Comparison of ENCODE assay signal across 9 mouse cellular contexts in the genomic region with DNA sequence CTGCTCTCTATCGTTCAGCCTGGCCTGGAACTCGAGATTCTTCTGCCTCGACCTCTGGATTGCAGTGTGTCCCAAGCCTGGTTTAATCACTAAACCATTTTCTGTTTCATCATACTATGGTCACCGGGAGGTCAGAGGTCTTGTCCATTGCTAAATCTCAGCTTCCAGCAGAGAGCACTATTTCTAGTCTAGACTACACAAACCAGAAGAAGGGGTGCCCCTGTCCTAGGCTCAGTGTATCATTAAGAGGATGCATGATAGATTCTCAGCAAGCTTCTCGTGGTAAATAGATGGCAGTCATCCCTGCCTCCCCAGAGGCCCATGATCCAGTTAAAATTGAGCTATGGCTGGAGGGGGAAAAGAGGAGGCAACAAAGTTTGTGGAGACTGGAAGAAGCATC. TPM values are rescaled to one million over a fixed set of nuclear protein-coding genes. Genes with fewer than 3 reads are reported as not detected.
A peak's percentile ranks its signal among the peaks of the same experiment; 100 is the strongest.
DNase-seq lines count a peak whose midpoint lies in the region; ATAC-seq and TF ChIP-seq lines count a peak whose summit lies in the region.
"Had no signal": no experiment of that assay in that cellular context is flagged by ENCODE, and none has a peak within 500 bp of the region (broad histone marks: within the 10 kb centered on the region; RNA-seq: fewer than 3 reads in every experiment).

No protein-coding gene starts in this region.

- WGBS in cerebellum, adult 2 months: 81% methylated on average over 5 of the region's 5 CpGs
- WGBS in hindbrain, embryonic 14.5 days: 81% methylated on average over 5 of the region's 5 CpGs
- WGBS in liver, embryonic 15.5 days (ENCODE audit: insufficient replicate concordance): 54% methylated on average over 5 of the region's 5 CpGs

- TF ChIP-seq CTCF in cerebellum, adult 2 months (IDR thresholded peaks at IDR 0.05; ENCODE audit: borderline replicate concordance, insufficient read depth, low read depth, low read length): no peak
- TF ChIP-seq CTCF in Patski (IDR thresholded peaks at IDR 0.05): no peak

- H3K27me3 ChIP-seq in cerebellum, adult 2 months (ENCODE audit: control insufficient read depth, insufficient read depth, low read length): no peaks in the 10 kb centered on the region
- H3K27me3 ChIP-seq in Patski: no peaks in the 10 kb centered on the region
- H3K27me3 ChIP-seq in hindbrain, embryonic 14.5 days (ENCODE audit: control insufficient read depth, insufficient read depth, low read length): no peaks in the 10 kb centered on the region
- H3K27me3 ChIP-seq in liver, embryonic 15.5 days: no peaks in the 10 kb centered on the region

- H3K4me3 ChIP-seq in cerebellum, adult 2 months (replicated peaks; ENCODE audit: insufficient read depth, low read depth, low read length): no peak overlapping the region
- H3K4me3 ChIP-seq in hindbrain, embryonic 14.5 days (replicated peaks; ENCODE audit: low read length): peak overlapping the region; percentile 83
- peak overlapping the region; percentile 97 for H3K4me3 ChIP-seq in liver, embryonic 15.5 days (replicated peaks)

- CTCF ChIA-PET in Patski (lab: Charles Lee): interaction anchor here (0.8 to 2.6 kb wide), 4 partner anchors 10 to 46 kb away, joined by 3 to 5 read pairs (median 4); a partner anchor contains a TSS

- DNase-seq in cerebellum, adult 2 months: no peak
- DNase-seq in Patski (ENCODE audit: low read depth, low spot score): no peak
- DNase-seq in hindbrain, embryonic 14.5 days (ENCODE audit: low spot score): no peak
- DNase-seq in frontal cortex, postnatal 10 days (ENCODE audit: low spot score in 2 of 2): no peak
- DNase-seq in layer of hippocampus, postnatal 10 days (ENCODE audit: low spot score in 2 of 2): no peak

- TF ChIP-seq POLR2A in cerebellum, adult 2 months (IDR thresholded peaks at IDR 0.05; ENCODE audit: borderline replicate concordance, insufficient read depth, low read length): no peak

- H3K4me2 ChIP-seq in hindbrain, embryonic 14.5 days (replicated peaks): peak overlapping the region; percentile 72
- H3K4me2 ChIP-seq in liver, embryonic 15.5 days: peak overlapping the region; percentile 82

- peak overlapping the region; percentile 79; the same call in 1 of the 2 replicates for H3K9ac ChIP-seq in hindbrain, embryonic 14.5 days
- peak overlapping the region; percentile 88; the same call in 1 of the 2 replicates for H3K9ac ChIP-seq in liver, embryonic 15.5 days

- POLR2A ChIA-PET in Patski (lab: Charles Lee): interaction anchor here (0.6 to 1.8 kb wide), 7 partner anchors 8 to 500 kb away, joined by 3 to 6 read pairs (median 3); a partner anchor contains a TSS

- H3K9me3 ChIP-seq in hindbrain, embryonic 14.5 days (ENCODE audit: control insufficient read depth, low read length): no peaks in the 10 kb centered on the region
- H3K9me3 ChIP-seq in liver, embryonic 15.5 days (replicated peaks): no peaks in the 10 kb centered on the region

- in situ Hi-C loops in Patski (cut with MboI; ENCODE audit: low pct_unique_long_range_greater_than_20kb): no loop called here

- ATAC-seq in cerebellum, adult (ENCODE audit: insufficient number of reproducible peaks, low FRiP score, low TSS enrichment): no peak
- ATAC-seq in Patski: peak; percentile 45
- ATAC-seq in hindbrain, embryonic 14.5 days (ENCODE audit: low FRiP score): no peak
- peak; percentile 29 for ATAC-seq in liver, embryonic 15.5 days (ENCODE audit: insufficient read depth)
- ATAC-seq in erythroid progenitor cell, adult 5-6 weeks (replicated peaks; ENCODE audit: low FRiP score, poor library complexity, severe bottlenecking): no peak

- H3K27ac ChIP-seq in cerebellum, adult 2 months (ENCODE audit: insufficient read depth, low read length): peak overlapping the region; percentile 14; the same call in 1 of the 2 replicates
- H3K27ac ChIP-seq in hindbrain, embryonic 14.5 days: peak overlapping the region; percentile 86
- H3K27ac ChIP-seq in liver, embryonic 15.5 days (replicated peaks): peak overlapping the region; percentile 94

- peaks cover 14% of the 10 kb centered on the region for H3K4me1 ChIP-seq in cerebellum, adult 2 months (ENCODE audit: control insufficient read depth, insufficient read depth, low read length)
- peaks cover 15% of the 10 kb centered on the region for H3K4me1 ChIP-seq in hindbrain, embryonic 14.5 days (replicated peaks; ENCODE audit: control insufficient read depth, insufficient read depth, low read length)
- H3K4me1 ChIP-seq in liver, embryonic 15.5 days (replicated peaks): peaks cover 62% of the 10 kb centered on the region

- H3K36me3 ChIP-seq in hindbrain, embryonic 14.5 days (replicated peaks; ENCODE audit: control insufficient read depth, insufficient read depth): peaks cover 60% of the 10 kb centered on the region
- H3K36me3 ChIP-seq in liver, embryonic 15.5 days (replicated peaks): peaks cover 31% of the 10 kb centered on the region

RNA-seq across cellular contexts. Expression of a gene that starts 0.5 kb away (rescaled TPM):
- polyA plus RNA-seq in cerebellum, adult 2 months (2012; rRNA removed): 69.7 and 71.6 TPM in 2 replicates
- polyA plus RNA-seq in Patski (2021): 57.6 TPM
- 105 and 113 TPM in 2 replicates for polyA plus RNA-seq in hindbrain, embryonic 14.5 days (2014; fragmentation: Nextera tagmentation; extraction: Ambion mirVana)
- polyA plus RNA-seq in liver, embryonic 15.5 days (2015; fragmentation: Nextera tagmentation; extraction: Ambion mirVana): 28.4 and 28.7 TPM in 2 replicates
- total RNA-seq in erythroid progenitor cell, adult 5-6 weeks (2015; ENCODE audit: low replicate concordance): 13.4 and 15.9 TPM in 2 replicates
- 3.5 and 4.7 TPM in 2 replicates for total RNA-seq in erythroid progenitor cell, adult 5-6 weeks (2017; ENCODE audit: low replicate concordance)
- total RNA-seq in layer of hippocampus, postnatal 10 days (2021): 10 to 100 TPM; 59.9 to 72.1 TPM

RNA-seq across cellular contexts. Expression of a gene that starts 3.3 kb away (rescaled TPM):
- polyA plus RNA-seq in cerebellum, adult 2 months (2012; rRNA removed): 1.3 TPM in 1 of 2 replicates, not detected in the other
- polyA plus RNA-seq in Patski (2021): 0.21 TPM
- polyA plus RNA-seq in hindbrain, embryonic 14.5 days (2014; fragmentation: Nextera tagmentation; extraction: Ambion mirVana): 1.4 TPM in 1 of 2 replicates, not detected in the other
- polyA plus RNA-seq in liver, embryonic 15.5 days (2015; fragmentation: Nextera tagmentation; extraction: Ambion mirVana): 0.45 TPM in 1 of 2 replicates, not detected in the other
- total RNA-seq in erythroid progenitor cell, adult 5-6 weeks (2015; ENCODE audit: low replicate concordance): not detected in 2 replicates
- total RNA-seq in erythroid progenitor cell, adult 5-6 weeks (2017; ENCODE audit: low replicate concordance): not detected in 2 replicates
- total RNA-seq in layer of hippocampus, postnatal 10 days (2021): not detected
- total RNA-seq: heart, postnatal 10 days had no signal

RNA-seq across cellular contexts. Expression of a gene that starts 9.5 kb away (rescaled TPM):
- 98.0 and 102 TPM in 2 replicates for polyA plus RNA-seq in cerebellum, adult 2 months (2012; rRNA removed)
- polyA plus RNA-seq in Patski (2021): 104 TPM
- polyA plus RNA-seq in hindbrain, embryonic 14.5 days (2014; fragmentation: Nextera tagmentation; extraction: Ambion mirVana): 119 and 136 TPM in 2 replicates
- 55.6 and 58.5 TPM in 2 replicates for polyA plus RNA-seq in liver, embryonic 15.5 days (2015; fragmentation: Nextera tagmentation; extraction: Ambion mirVana)
- total RNA-seq in erythroid progenitor cell, adult 5-6 weeks (2015; ENCODE audit: low replicate concordance): 37.7 and 66.3 TPM in 2 replicates
- 7.3 and 23.1 TPM in 2 replicates for total RNA-seq in erythroid progenitor cell, adult 5-6 weeks (2017; ENCODE audit: low replicate concordance)
- 10 to 100 TPM; 60.8 to 61.8 TPM for total RNA-seq in layer of hippocampus, postnatal 10 days (2021)

RNA-seq across cellular contexts. Expression of a gene that starts 10.1 kb away (rescaled TPM):
- 54.4 and 54.9 TPM in 2 replicates for polyA plus RNA-seq in cerebellum, adult 2 months (2012; rRNA removed)
- polyA plus RNA-seq in Patski (2021): 30.4 TPM
- polyA plus RNA-seq in hindbrain, embryonic 14.5 days (2014; fragmentation: Nextera tagmentation; extraction: Ambion mirVana): 41.2 and 43.9 TPM in 2 replicates
- polyA plus RNA-seq in liver, embryonic 15.5 days (2015; fragmentation: Nextera tagmentation; extraction: Ambion mirVana): 21.6 and 26.5 TPM in 2 replicates
- 30.6 and 35.6 TPM in 2 replicates for total RNA-seq in erythroid progenitor cell, adult 5-6 weeks (2015; ENCODE audit: low replicate concordance)
- 15.8 and 17.6 TPM in 2 replicates for total RNA-seq in erythroid progenitor cell, adult 5-6 weeks (2017; ENCODE audit: low replicate concordance)
- 10 to 100 TPM; 26.5 to 30.8 TPM for total RNA-seq in layer of hippocampus, postnatal 10 days (2021)

RNA-seq across cellular contexts. Expression of a gene that starts 11.2 kb away (rescaled TPM):
- polyA plus RNA-seq in cerebellum, adult 2 months (2012; rRNA removed): 27.7 and 29.3 TPM in 2 replicates
- polyA plus RNA-seq in Patski (2021): 32.7 TPM
- 63.0 and 68.9 TPM in 2 replicates for polyA plus RNA-seq in hindbrain, embryonic 14.5 days (2014; fragmentation: Nextera tagmentation; extraction: Ambion mirVana)
- polyA plus RNA-seq in liver, embryonic 15.5 days (2015; fragmentation: Nextera tagmentation; extraction: Ambion mirVana): 9.9 and 11.0 TPM in 2 replicates
- total RNA-seq in erythroid progenitor cell, adult 5-6 weeks (2015; ENCODE audit: low replicate concordance): 4.3 and 10.5 TPM in 2 replicates
- total RNA-seq in erythroid progenitor cell, adult 5-6 weeks (2017; ENCODE audit: low replicate concordance): 1.4 and 2.8 TPM in 2 replicates
- 10 to 100 TPM; 55.4 to 64.6 TPM for total RNA-seq in layer of hippocampus, postnatal 10 days (2021)

Comparison
In these comparisons a context has a peak if more than half of its experiments do, and no peak if none do; other contexts are left out.
1. H3K27ac ChIP-seq: peak in every context shown above with its lines; median percentile 94 in liver, embryonic 15.5 days; 86 in hindbrain, embryonic 14.5 days; 14 in cerebellum, adult 2 months.
2. ATAC-seq: peak in Patski (single experiment) and liver, embryonic 15.5 days (single experiment); none in cerebellum, adult (single experiment), hindbrain, embryonic 14.5 days (single experiment) and erythroid progenitor cell, adult 5-6 weeks (single experiment).